ENCODE assay signal across 11 mouse cellular contexts in genomic region chr6:139908997-139909669, GRCm38 (mm10).
A peak's percentile ranks its signal among the peaks of the same experiment; 100 is the strongest.
DNase-seq lines count a peak whose midpoint lies in the region; ATAC-seq and TF ChIP-seq lines count a peak whose summit lies in the region.
"Had no signal": no experiment of that assay in that cellular context is flagged by ENCODE, and none has a peak within 500 bp of the region (broad histone marks: within the 10 kb centered on the region; RNA-seq: fewer than 3 reads in every experiment).

No protein-coding gene starts in this region.

- 37% methylated on average over 12 of the region's 12 CpGs for WGBS in intestine, embryonic 14.5 days
- WGBS in intestine, postnatal 0 days = 57% methylated on average over 12 of the region's 12 CpGs
- 34% methylated on average over 12 of the region's 12 CpGs for WGBS in limb, embryonic 13.5 days

- H3K27ac ChIP-seq in intestine, embryonic 14.5 days (ENCODE audit: low read depth) = 0 out of 2 replicates have a peak overlapping the region, but pooled peaks have one; percentile 16
- H3K27ac ChIP-seq in intestine, postnatal 0 days (ENCODE audit: low read depth, low read length) = no peak overlapping the region
- peak overlapping the region; percentile 59 for H3K27ac ChIP-seq in gastrocnemius, adult 2 months
- H3K27ac ChIP-seq in limb, embryonic 13.5 days = no peak overlapping the region

- no peaks in the 10 kb centered on the region for H3K36me3 ChIP-seq in intestine, embryonic 14.5 days (ENCODE audit: control insufficient read depth, insufficient read depth, low read length)
- no peaks in the 10 kb centered on the region for H3K36me3 ChIP-seq in intestine, postnatal 0 days (ENCODE audit: control insufficient read depth, insufficient read depth)
- no peaks in the 10 kb centered on the region for H3K36me3 ChIP-seq in limb, embryonic 13.5 days

- no peak overlapping the region for H3K9ac ChIP-seq in intestine, embryonic 14.5 days (ENCODE audit: low read length)
- H3K9ac ChIP-seq in intestine, postnatal 0 days (ENCODE audit: low read depth, low read length) = no peak overlapping the region
- no peak overlapping the region for H3K9ac ChIP-seq in limb, embryonic 13.5 days

- no peak overlapping the region for H3K4me3 ChIP-seq in intestine, embryonic 14.5 days (ENCODE audit: low read depth, low read length)
- H3K4me3 ChIP-seq in intestine, postnatal 0 days (ENCODE audit: low read depth, low read length) = no peak overlapping the region
- no peak overlapping the region for H3K4me3 ChIP-seq in gastrocnemius, adult 2 months
- no peak overlapping the region for H3K4me3 ChIP-seq in limb, embryonic 13.5 days
- H3K4me3 ChIP-seq: megakaryocyte, embryonic 14.5 days had no signal

- intact Hi-C loops in gastrocnemius, adult 2 months (cut with DNase I) = no loop called here

- no peak for ATAC-seq in intestine, embryonic 14.5 days (replicated peaks; ENCODE audit: low FRiP score, low TSS enrichment, low read depth)
- no peak for ATAC-seq in intestine, postnatal 0 days
- ATAC-seq in limb, embryonic 13.5 days (ENCODE audit: low FRiP score, low read depth) = peak; percentile 72
- no peak for ATAC-seq in megakaryocyte-erythroid progenitor cell, adult 5-6 weeks (replicated peaks; ENCODE audit: low FRiP score, low TSS enrichment, poor library complexity, severe bottlenecking)
- ATAC-seq in CD4-positive, CD25-positive, alpha-beta regulatory T cell, adult 4 months = no peak
- ATAC-seq: activated CD4-positive, CD25-positive, alpha-beta regulatory T cell, adult 4 months had no signal

- no peaks in the 10 kb centered on the region for H3K9me3 ChIP-seq in intestine, embryonic 14.5 days (ENCODE audit: control insufficient read depth, low read length)
- no peaks in the 10 kb centered on the region for H3K9me3 ChIP-seq in intestine, postnatal 0 days (ENCODE audit: control insufficient read depth)
- no peaks in the 10 kb centered on the region for H3K9me3 ChIP-seq in limb, embryonic 13.5 days

- peaks cover 4% of the 10 kb centered on the region for H3K4me1 ChIP-seq in intestine, embryonic 14.5 days (replicated peaks; ENCODE audit: control insufficient read depth, insufficient read depth, low read length)
- H3K4me1 ChIP-seq in intestine, postnatal 0 days (replicated peaks; ENCODE audit: control insufficient read depth, insufficient read depth, low read length) = no peaks in the 10 kb centered on the region
- peaks cover 8% of the 10 kb centered on the region; the same call in 1 of the 2 replicates for H3K4me1 ChIP-seq in limb, embryonic 13.5 days
- H3K4me1 ChIP-seq: megakaryocyte, embryonic 14.5 days had no signal

- H3K4me2 ChIP-seq in intestine, embryonic 14.5 days (ENCODE audit: low read length) = no peak overlapping the region
- no peak overlapping the region for H3K4me2 ChIP-seq in intestine, postnatal 0 days (replicated peaks; ENCODE audit: low read depth)
- H3K4me2 ChIP-seq in limb, embryonic 13.5 days (replicated peaks) = peak overlapping the region; percentile 45

- no peaks in the 10 kb centered on the region for H3K27me3 ChIP-seq in intestine, embryonic 14.5 days (replicated peaks; ENCODE audit: control insufficient read depth, insufficient read depth, low read length)
- H3K27me3 ChIP-seq in intestine, postnatal 0 days (replicated peaks; ENCODE audit: control insufficient read depth, insufficient read depth, low read length) = no peaks in the 10 kb centered on the region
- no peaks in the 10 kb centered on the region for H3K27me3 ChIP-seq in limb, embryonic 13.5 days
- H3K27me3 ChIP-seq: megakaryocyte, embryonic 14.5 days had no signal

- TF ChIP-seq CTCF in intestine, postnatal 0 days (IDR thresholded peaks at IDR 0.05; ENCODE audit: low read depth) = no peak
- no peak for TF ChIP-seq CTCF in gastrocnemius, adult 2 months (IDR thresholded peaks at IDR 0.05)

- peak; percentile 57 for DNase-seq in intestine, embryonic 14.5 days (ENCODE audit: low spot score)
- peak; percentile 26 for DNase-seq in embryo, embryonic 10.5 days (ENCODE audit: low spot score)
- peak; percentile 66 for DNase-seq in gastrocnemius, adult 2 months
- no peak for DNase-seq in cerebellum, adult 11 months
- DNase-seq: cerebellum, adult 8-10 months had no signal

Comparison
In these comparisons a context has a peak if more than half of its experiments do, and no peak if none do; other contexts are left out.
1. H3K27ac ChIP-seq: peak in intestine, embryonic 14.5 days (single experiment) and gastrocnemius, adult 2 months (single experiment); none in intestine, postnatal 0 days (single experiment) and limb, embryonic 13.5 days (single experiment).